Mouse (Mus musculus): ENCODE measurements around the gene Gatc.
"Not testable (repeated sequence)": the region's sequence is repeated elsewhere in the genome, so short reads cannot be mapped to it uniquely, and the experiment has no call there.

Gatc gene

GRCm38 (mm10) chr5:115327610-115328548, 13.1 kb downstream of the Gatc start:
- peak; percentile 47 to 60 for DNase-seq

GRCm38 (mm10) chr5:115326875-115327609, 13.9 kb downstream of the Gatc start, which contains the start of gene Srsf9:
Srsf9 (plus strand) TSS chr5:115327177.
- DNase-seq, result peak; percentile 98 to 99

DNA sequence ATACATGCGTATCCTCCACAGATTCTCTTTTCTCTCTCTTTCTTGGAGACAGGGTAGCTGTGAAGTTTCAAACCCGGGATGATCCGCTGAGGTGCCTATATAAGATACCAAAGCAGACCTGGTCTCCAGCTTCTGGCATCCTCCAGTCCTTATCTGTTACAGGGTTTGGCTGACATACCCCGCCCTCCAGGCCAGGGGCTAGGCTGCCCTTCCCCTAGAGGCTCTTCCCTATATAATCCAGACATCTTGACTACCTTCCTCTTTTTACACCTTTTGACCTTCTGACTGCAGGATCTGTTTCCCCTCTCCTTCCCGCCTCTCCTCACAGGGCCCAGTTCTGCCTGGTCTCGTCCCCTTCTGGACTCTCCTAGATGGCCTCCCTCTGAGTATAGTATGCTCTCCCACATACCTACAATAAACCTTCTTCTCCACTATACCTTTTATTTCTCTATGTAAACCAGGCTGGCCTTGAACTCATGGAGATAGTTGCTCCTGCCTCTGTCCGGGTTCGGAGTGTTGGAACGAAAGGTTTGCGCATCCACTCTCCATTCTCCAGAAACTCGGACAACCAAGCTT, 14.6 kb downstream of the Gatc start:
- DNase-seq, result peak in 1 of 2 experiments; percentile 29

DNA sequence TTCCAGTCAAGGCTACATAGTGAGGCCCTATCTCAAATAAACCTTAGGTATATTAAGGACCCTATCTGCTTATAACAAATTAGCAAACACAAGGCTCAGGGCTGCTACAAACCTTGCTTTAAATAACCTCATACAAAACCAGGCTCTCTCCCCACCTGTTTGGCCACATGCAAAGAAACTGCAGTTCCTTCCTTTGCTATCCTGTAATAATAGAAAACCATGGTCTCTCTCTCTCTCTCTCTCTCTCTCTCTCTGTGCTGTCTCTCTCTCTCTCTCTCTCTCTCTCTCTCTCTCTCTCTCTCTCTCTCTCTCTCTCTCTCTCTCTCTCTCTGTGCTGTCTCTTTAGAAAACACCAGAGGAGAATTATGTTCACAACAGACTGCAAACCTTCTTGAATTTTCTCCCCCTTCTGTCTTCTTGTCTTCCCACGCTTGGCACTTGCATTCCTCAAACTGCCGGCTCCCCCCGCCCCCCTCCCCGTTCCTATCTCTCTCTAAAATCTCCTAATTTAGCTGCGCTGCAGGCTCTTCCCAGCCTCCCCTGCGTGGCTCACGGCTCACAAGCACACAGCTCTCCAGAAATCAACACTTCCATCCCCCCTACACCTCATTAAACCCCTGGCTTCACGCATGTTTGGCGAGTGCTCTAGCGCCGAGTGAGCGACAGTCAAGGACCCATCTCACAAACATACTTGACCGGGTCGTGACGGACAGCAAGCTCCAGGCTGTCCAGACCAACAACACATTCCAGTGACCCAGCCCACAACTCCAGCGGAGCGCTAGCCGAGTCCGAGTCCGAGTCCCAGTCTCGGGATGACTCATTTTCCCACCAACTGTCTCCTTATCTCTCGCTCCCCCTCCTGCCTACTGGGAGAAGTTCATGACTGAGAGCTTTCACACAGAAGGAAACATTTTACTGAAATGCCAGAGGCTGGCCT, 21.7 kb downstream of the Gatc start:
- peak; percentile 83 to 85 for DNase-seq

DNA sequence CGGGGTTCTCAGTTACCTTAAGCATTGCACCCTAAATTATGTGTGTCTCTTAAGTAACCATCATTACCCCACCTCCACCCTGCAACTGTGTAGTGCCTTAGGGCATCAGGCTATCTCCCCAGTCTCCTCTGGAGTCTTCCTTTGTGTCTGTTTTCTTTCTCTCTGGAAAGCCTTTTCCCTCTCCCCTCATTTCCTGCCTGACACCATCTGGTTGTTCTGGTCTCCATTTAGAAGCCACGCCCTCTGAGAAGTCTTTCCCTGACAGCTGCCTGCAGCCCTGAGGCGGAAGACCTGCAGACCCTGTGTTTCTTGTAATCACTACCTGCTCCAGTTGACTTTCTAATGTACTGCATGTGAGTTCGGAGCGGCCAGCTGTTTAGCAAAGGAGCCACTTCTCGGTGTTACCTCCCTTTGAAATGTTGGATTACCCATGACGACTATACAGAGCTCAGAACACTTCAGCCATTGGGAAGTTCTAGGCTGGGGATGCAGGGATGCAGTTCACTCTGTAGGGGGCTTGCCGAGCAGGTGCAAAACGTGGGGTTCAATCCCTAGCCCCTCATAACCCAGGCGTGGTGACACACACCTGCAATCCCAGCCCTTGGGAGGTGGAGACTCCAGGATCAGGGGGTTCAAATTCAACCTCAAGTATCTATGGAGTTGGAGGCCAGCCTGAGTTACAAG, 23.2 kb downstream of the Gatc start:
- no peak for DNase-seq

DNA sequence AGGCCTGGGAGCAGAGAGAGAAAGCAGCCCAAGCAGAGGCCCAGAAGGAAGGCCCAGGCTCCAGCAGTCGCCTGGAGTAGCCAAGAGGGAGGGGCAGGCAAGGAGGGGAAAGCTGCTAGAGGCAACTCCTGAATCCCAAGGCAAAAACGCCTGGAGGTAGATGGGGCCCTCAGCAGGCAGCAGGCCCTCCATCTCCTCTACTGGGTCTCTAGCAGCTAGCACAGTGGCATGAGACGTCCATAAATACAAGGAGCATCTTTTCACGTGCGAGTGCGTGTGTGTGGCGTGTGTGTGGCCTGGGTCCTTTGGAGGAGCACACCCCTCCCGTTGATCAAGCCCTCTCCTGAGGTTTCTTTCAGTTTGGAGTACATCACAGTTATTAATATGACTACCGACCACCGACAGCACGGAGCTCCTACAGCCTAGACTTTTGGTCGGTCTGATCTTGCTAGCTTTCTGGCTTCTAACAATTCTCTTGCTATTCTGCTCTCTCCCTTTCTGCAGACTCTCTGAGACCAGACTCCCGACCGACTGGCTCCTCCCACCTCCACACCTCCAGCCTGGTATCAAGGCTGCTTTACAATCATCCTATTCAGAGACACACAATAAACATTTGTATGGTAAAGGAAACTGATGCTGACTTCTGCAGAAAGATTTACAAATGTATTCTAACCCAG, 23.9 kb downstream of the Gatc start:
- peak in 1 of 2 experiments; percentile 28 for DNase-seq

DNA sequence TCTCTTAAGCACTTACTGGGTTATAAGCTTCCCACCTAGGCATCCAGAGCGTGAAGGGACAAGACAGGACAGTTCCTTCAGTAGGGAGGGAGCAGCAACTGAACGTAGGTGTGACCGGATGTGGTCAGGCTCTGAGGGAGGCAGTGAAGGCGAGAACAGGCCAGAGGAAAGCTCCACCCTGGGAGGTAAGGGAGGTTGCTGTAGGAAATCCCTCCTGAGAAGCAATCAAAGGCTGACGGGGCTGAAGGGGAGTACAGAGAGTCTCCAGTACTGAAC, 27.4 kb downstream of the Gatc start:
- no peak for DNase-seq

DNA sequence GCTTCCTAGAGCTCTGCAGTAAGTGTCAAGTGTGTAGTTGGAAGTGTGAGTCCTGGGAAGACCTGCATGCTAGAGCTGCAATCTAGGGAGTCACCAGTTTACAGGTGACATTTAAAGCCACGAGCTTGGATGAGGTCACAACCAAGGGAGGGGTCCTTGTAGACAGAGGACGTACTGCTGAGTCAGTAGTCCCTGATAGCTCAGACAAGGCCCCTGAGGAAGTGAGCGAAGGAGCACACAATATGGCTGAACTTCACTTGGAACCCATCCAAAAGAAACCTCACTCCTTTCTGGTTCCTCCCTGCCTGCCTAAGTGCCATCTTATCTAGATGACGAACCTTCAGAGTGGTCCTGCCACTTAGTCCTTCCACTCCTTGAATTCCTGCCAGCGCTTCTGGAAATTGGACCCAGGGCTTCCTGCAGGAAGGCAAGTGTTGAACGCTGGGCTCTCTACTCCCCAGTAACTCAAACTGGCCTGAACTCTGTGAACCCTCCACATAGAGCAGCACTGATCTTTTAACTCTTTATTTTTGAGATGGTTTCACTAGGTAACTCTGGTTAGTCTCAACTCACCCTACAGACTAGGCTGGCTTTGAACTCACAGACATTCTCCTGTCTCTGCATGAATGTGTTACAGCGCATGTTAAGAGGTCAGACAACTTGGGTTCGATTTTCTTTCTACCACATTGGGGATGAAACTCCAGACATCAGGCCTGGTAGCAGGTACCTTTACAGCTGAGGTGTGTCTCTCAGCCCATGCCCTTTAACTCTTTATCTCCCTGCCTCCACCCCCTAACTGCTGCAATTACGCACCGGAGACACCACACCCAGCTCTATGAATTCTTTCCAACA, 27.9 kb downstream of the Gatc start:
- DNase-seq, result no peak

- no peak for DNase-seq
These were observed 28.6 kb downstream of the Gatc start for GRCm38 (mm10) chr5:115312354-115312753.

DNA sequence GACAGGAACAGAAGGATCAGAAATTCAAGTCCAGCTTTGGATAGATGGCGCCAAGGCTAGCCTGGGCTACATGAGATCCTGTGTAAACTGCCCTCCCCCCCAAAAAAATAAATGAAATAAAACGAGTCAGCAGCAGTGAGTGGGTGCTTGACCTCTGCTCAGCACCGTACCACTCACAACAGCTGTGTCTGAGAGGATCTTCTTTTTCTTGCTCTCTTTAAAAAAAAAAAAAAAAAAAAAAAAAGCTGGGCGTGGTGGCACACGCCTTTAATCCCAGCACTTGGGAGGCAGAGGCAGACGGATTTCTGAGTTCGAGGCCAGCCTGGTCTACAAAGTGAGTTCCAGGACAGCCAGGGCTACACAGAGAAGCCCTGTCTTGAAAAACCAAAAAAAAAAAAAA, 38.8 kb downstream of the Gatc start:
- not testable (repeated sequence) for DNase-seq

GRCm38 (mm10) chr5:115301615-115302014, 39.4 kb downstream of the Gatc start:
- peak in 1 of 2 experiments; percentile 21 for DNase-seq

GRCm38 (mm10) chr5:115300792-115301614, 40.0 kb downstream of the Gatc start, which contains the start of gene Dynll1:
Dynll1 (minus strand) TSS chr5:115300999.
- DNase-seq, result peak; percentile 100

- peak; percentile 73 to 77 for DNase-seq
These were observed 40.8 kb downstream of the Gatc start for GRCm38 (mm10) chr5:115300035-115300744.

DNA sequence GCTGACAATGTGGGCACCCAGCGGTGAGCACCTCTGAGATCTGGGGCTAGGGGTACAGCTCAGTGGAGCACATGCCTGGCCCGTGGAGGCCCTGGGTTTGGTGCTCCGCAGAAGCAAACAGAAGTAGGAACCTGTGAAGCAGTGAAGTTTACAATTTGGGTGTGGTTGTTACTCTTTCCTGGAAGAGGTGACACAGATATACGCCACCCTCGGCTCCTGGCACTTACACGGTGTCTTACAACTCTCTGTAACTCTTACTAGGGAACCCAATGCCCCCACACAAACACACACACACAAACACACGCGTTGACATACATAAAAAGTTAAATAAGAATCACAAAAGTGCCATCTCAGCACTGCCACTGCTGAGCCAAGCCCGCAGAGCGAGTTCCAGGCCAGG, 44.6 kb downstream of the Gatc start:
- DNase-seq, result no peak

DNA sequence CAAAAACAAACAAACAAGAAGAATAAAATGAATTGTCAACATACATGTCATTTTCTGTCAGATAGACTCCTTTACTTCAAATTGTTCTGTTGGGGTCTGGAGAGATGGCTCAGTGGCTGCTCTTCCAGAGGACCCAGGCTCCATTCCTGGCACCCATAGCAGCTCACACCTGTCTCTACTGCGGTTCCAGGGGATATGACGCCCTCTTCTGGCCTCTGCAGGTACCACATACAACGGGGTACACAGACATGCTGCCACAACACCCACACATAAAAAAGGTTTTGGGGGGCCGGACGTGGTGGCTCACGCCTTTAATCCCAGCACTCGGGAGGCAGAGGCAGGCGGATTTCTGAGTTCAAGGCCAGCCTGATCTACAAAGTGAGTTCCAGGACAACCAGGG, 46.8 kb downstream of the Gatc start:
- DNase-seq, result peak in 1 of 2 experiments; percentile 35

DNA sequence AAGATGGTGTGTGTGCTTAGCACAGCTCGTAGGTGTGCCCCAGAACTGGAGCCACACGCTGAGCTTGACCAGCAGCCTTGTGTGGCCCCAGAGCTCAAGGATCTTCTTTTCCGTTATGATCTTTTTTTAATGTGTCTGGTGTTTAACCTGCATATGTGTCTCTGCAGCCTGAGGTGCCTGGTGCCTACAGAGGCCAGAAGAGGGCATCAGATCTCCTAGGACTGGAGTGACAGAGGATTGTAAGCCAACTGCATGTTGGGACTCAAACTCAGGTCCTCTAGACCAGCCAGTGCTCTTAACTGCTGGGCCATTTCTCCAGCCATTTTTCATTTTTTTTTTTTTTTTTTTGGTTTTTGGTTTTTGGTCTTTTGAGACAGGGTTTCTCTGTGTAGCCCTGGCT, 56.2 kb downstream of the Gatc start:
- DNase-seq, result no peak

All from cerebellum, postnatal 25 days (tissue).